Mouse (Mus musculus): ENCODE results near the gene Gps1. TPM values are rescaled to one million over a fixed set of nuclear protein-coding genes. Genes with fewer than 3 reads are reported as not detected.

The Gps1 gene
- total and polyA plus RNA-seq, 3 experiments = 158 to 184 (median 174) TPM

- TF ChIP-seq MEF2A (IDR thresholded peaks at IDR 0.05; ENCODE audit: borderline replicate concordance, low read depth, low read length) = peak; percentile 70
These were observed 16.2 kb downstream of the Gps1 start (continued) for GRCm38 (mm10) chr11:120800061-120800904.

- Histone ChIP-seq H3K27me3 (replicated peaks) (no peaks in the 10 kb centered on the region), H3K9ac (ENCODE audit: insufficient read depth, low read depth) (no peak overlapping the region), H3K79me2 (replicated peaks; ENCODE audit: control insufficient read depth, extremely low read depth, insufficient read depth, poor library complexity, severe bottlenecking) (no peaks in the 10 kb centered on the region), H3K9me3 (replicated peaks; ENCODE audit: low read length) (no peaks in the 10 kb centered on the region), H3K4me3 (replicated peaks in 1 of 3; ENCODE audit: low read depth in 2 of 3, low read length in 2 of 3, poor library complexity in 1 of 3) (no peak overlapping the region), H3K36me3 (replicated peaks in 1 of 2; ENCODE audit: control insufficient read depth in 1 of 2, insufficient read depth in 1 of 2, low read length in 1 of 2) (peaks cover 31 to 48% of the 10 kb centered on the region in 2 experiments), H3K4me1 (ENCODE audit: control insufficient read depth in 1 of 2, insufficient read depth in 2 of 2) (peaks cover 6 to 16% of the 10 kb centered on the region in 2 experiments), H3K27ac (ENCODE audit: insufficient read depth, low read depth) (no peak overlapping the region), H3K4me2 (ENCODE audit: insufficient read depth, low read depth, poor library complexity, severe bottlenecking) (no peak overlapping the region)
- TF ChIP-seq ETS1 (conservative IDR thresholded peaks at IDR 0.05; ENCODE audit: low read depth, low read length) (no peak), RAD21 (IDR thresholded peaks at IDR 0.05; ENCODE audit: low read depth, low read length) (no peak), HCFC1 (IDR thresholded peaks at IDR 0.05; ENCODE audit: low read depth, low read length) (no peak), MAFK (IDR thresholded peaks at IDR 0.05; ENCODE audit: insufficient replicate concordance, low read length) (no peak), TCF12 (IDR thresholded peaks at IDR 0.05; ENCODE audit: low read depth, low read length) (no peak), IRF4 (IDR thresholded peaks at IDR 0.05; ENCODE audit: low read depth, low read length) (no peak), RCOR1 (conservative IDR thresholded peaks at IDR 0.05; ENCODE audit: low read depth, low read length) (no peak), NRF1 (IDR thresholded peaks at IDR 0.05; ENCODE audit: low read depth, low read length) (no peak), MXI1 (IDR thresholded peaks at IDR 0.05; ENCODE audit: low read depth, low read length) (no peak), ELF1 (IDR thresholded peaks at IDR 0.05; ENCODE audit: low read depth, low read length) (no peak), UBTF (IDR thresholded peaks at IDR 0.05; ENCODE audit: low read depth, low read length) (no peak), GABPA (IDR thresholded peaks at IDR 0.05; ENCODE audit: insufficient replicate concordance, low read depth, low read length) (no peak), ZMIZ1 (IDR thresholded peaks at IDR 0.05; ENCODE audit: low read depth, low read length) (no peak), POLR2A (IDR thresholded peaks at IDR 0.05; ENCODE audit: low read depth, low read length) (no peak), TBP (conservative IDR thresholded peaks at IDR 0.05; ENCODE audit: low read depth, low read length) (no peak), ZC3H11A (IDR thresholded peaks at IDR 0.05; ENCODE audit: low read depth, low read length) (no peak), CTCF (conservative IDR thresholded peaks at IDR 0.05 in 1 of 2, IDR thresholded peaks at IDR 0.05 in 1 of 2; ENCODE audit: low read depth in 2 of 2, low read length in 2 of 2) (no peak), JUND (conservative IDR thresholded peaks at IDR 0.05; ENCODE audit: low read depth, low read length) (no peak), CHD2 (IDR thresholded peaks at IDR 0.05; ENCODE audit: low read length) (no peak)
- in situ Hi-C loops (cut with MboI; ENCODE audit: low pct_ligation_motif_present, low pct_unique_long_range_greater_than_20kb, low sequenced_read_pairs) = no loop called here
- dilution Hi-C loops (cut with MboI; ENCODE audit: extremely low pct_ligation_motif_present, extremely low pct_unique_long_range_greater_than_20kb, low sequenced_read_pairs) = no loop called here
- no peak for DNase-seq (ENCODE audit: extremely low read depth)
These were observed 20.2 kb downstream of the Gps1 start for GRCm38 (mm10) chr11:120804274-120804673.

Data from CH12.LX (cell line).